Mouse (Mus musculus) gonadal fat pad, adult 2 months (tissue): ENCODE measurements around the gene Cadps2. TPM values are rescaled to one million over a fixed set of nuclear protein-coding genes. Genes with fewer than 3 reads are reported as not detected.

Experiments
- DNase-seq: peaks from one replicate; pipeline ENCODE4 v3.0.0-alpha.2; 2012; ENCODE audit warnings: low read depth
- polyA plus RNA-seq: library from polyadenylated mRNA; depleted of rRNA; stranded (reverse); fragments of >200 nt; gene quantifications from 2 replicates; pipeline ENCODE4 v1.2.3, GENCODE M21; 2012; rRNA removed

The Cadps2 gene
- polyA plus RNA-seq, 1 experiment: 2.6 TPM

GRCm38 (mm10) chr6:23252196-23253135 is 586.8 kb downstream of the Cadps2 start:
- no peak for DNase-seq

GRCm38 (mm10) chr6:23251431-23251830 is 587.8 kb downstream of the Cadps2 start:
- no peak for DNase-seq

- no peak for DNase-seq
Observed at GRCm38 (mm10) chr6:23250288-23250955, 588.8 kb downstream of the Cadps2 start.

- DNase-seq: no peak
Observed at GRCm38 (mm10) chr6:23249616-23250287, 589.5 kb downstream of the Cadps2 start.

GRCm38 (mm10) chr6:23249053-23249401 is 590.2 kb downstream of the Cadps2 start:
- DNase-seq: no peak

- DNase-seq: no peak
Observed at GRCm38 (mm10) chr6:23248313-23249052, 590.7 kb downstream of the Cadps2 start, which contains the start of gene Fezf1. Gene Fezf1 (minus strand): TSS chr6:23248362.

GRCm38 (mm10) chr6:23247512-23248312 is 591.5 kb downstream of the Cadps2 start:
- DNase-seq: no peak

GRCm38 (mm10) chr6:23246790-23247511 is 592.3 kb downstream of the Cadps2 start:
- no peak for DNase-seq

GRCm38 (mm10) chr6:23246061-23246789 is 593.0 kb downstream of the Cadps2 start:
- DNase-seq: no peak

- DNase-seq: no peak
Observed at GRCm38 (mm10) chr6:23245545-23246011, 593.6 kb downstream of the Cadps2 start.

- DNase-seq: no peak
Observed at GRCm38 (mm10) chr6:23245121-23245520, 594.1 kb downstream of the Cadps2 start.

GRCm38 (mm10) chr6:23243821-23244760 is 595.1 kb downstream of the Cadps2 start:
- DNase-seq: no peak

Other genes with a start within 250 kb of the Cadps2 start
- 0.20 and 0.58 TPM in 2 replicates for gene Rnf133, start 189.1 kb downstream of the Cadps2 start, polyA plus RNA-seq
- 0.30 and 0.42 TPM in 2 replicates for gene Rnf148, start 184.3 kb downstream of the Cadps2 start, polyA plus RNA-seq
- not detected in 2 replicates for gene Tas2r118, start 130.6 kb upstream of the Cadps2 start, polyA plus RNA-seq